Mouse (Mus musculus) E14TG2a.4 (cell line): ENCODE measurements around the gene Itpr3.

Source experiments
- CTCF ChIP-seq: conservative IDR thresholded peaks from 2 replicates; pipeline ENCODE4 v1.5.1; 2014; ENCODE audit warnings: low read length
- POU5F1 ChIP-seq: IDR thresholded peaks from 2 replicates; pipeline ENCODE4 v1.6.1; 2014; ENCODE audit warnings: low read length, borderline replicate concordance

- TF ChIP-seq CTCF (no peak), POU5F1 (no peak)
Observed at GRCm38 (mm10) chr17:27159169-27159568, 102.1 kb downstream of the Itpr3 start.
